Mouse (Mus musculus) T-cell, adult 2 months (primary cell): ENCODE measurements around the gene Prkd2.

ENCODE experiments used
- DNase-seq: peaks from one replicate; pipeline ENCODE4 v3.0.0; 2022; ENCODE audit warnings: low spot score

Gene Prkd2

DNA sequence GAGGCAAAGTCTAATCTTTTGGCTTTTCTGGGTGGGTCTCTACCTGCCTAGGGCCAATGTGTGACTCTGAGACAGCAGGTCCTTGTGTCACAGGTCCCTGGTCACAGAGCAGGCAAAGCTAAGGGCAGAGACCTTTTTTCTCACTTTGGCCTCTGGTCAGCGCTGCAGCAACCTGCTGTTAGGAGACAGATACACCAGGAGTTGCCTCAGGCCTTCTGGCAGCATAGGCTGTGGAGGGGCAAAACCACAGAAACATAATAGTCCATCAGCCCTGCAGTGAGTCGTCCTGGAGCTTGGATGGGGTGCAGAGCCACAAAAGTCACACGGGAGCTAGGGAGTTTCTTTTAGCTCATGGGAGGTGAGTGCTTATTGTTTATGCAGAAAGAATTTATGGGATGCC is 76.0 kb downstream of the Prkd2 start:
- DNase-seq = no peak

DNA sequence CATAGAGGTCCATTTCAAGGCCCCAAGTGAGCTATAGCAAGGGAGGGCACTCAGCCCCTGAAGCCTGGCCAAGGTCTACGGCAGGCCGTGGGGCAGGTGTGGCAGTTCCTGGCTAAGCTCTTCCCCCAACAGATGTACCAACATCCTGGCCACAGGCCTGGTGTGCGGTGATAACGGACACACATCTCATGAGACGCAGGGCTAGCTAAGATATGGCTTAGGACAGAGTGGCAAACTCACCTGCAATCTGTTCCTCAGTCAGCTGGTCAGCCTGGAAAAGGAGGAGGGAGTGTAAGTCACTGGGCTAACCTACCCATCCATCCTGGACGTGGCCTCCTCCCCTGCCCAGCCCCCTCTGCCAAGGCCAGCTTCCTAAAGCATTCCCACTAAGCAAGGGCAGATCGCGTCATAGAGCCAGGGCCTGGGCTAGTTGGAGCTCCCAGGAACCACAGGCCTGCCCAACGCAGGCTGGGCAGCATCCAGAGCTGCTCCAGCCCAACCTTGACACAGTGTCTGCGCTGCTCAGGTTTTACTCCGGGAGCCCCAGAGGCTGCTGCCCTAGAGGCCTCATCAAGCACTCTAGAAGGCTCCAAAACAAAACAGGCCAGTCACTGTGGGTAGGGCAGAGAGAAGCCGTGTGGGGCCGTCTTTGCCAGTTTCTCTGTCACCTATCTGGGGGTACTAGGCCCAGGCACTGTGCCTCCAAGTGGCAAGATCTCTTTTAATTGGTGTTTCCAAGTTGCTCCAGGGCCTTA is 76.9 kb downstream of the Prkd2 start:
- no peak for DNase-seq
